Mouse (Mus musculus) heart, adult 2 months (tissue): ENCODE measurements around the gene Atp10a. TPM values are rescaled to one million over a fixed set of nuclear protein-coding genes. Genes with fewer than 3 reads are reported as not detected.

Experiments
- DNase-seq, 2 experiments: peaks; one replicate each; pipeline ENCODE4 v3.0.0; 2021
- H3K27ac ChIP-seq: fragments of 200-600 bp; 2 replicates; pipeline ENCODE4 v1.8.1; 2022
- H3K27me3 ChIP-seq: fragments of 200-500 bp; 2 replicates; pipeline ENCODE4 v1.6.1; 2012; ENCODE audit warnings: mild to moderate bottlenecking, low read length, inconsistent platforms, mixed read lengths; ENCODE audit not compliant: control insufficient read depth, insufficient read depth
- H3K36me3 ChIP-seq: fragments of 200-500 bp; 2 replicates; pipeline ENCODE4 v1.6.1; 2012; ENCODE audit warnings: low read length, inconsistent platforms; ENCODE audit not compliant: control insufficient read depth, insufficient read depth
- H3K4me1 ChIP-seq: fragments of 200-500 bp; 2 replicates; pipeline ENCODE4 v1.6.1; 2011; ENCODE audit warnings: low read length; ENCODE audit not compliant: control insufficient read depth, insufficient read depth
- H3K4me3 ChIP-seq: fragments of 200-600 bp; 2 replicates; pipeline ENCODE4 v1.8.1; 2022
- H3K79me2 ChIP-seq: fragments of 200-500 bp; replicated peaks from 2 replicates; pipeline ENCODE4 v1.6.1; 2012; ENCODE audit warnings: mild to moderate bottlenecking, inconsistent platforms, low read length, moderate library complexity, mixed read lengths; ENCODE audit not compliant: control insufficient read depth, insufficient read depth
- H3K9ac ChIP-seq: fragments of 200-500 bp; 2 replicates; pipeline ENCODE4 v1.6.1; 2012; ENCODE audit warnings: low read depth, mild to moderate bottlenecking, control low read depth, inconsistent platforms, low read length, mixed read lengths
- CTCF ChIP-seq: fragments of 200-600 bp; IDR thresholded peaks from 2 replicates; pipeline ENCODE4 v1.8.1; 2022; ENCODE audit warnings: antibody characterized with exemption, mild to moderate bottlenecking, moderate library complexity
- EP300 ChIP-seq: fragments of 200-500 bp; IDR thresholded peaks from 2 replicates; pipeline ENCODE4 v1.6.1; 2011; ENCODE audit warnings: low read depth, low read length, control low read depth; ENCODE audit not compliant: insufficient read depth
- POLR2A ChIP-seq: fragments of 200-500 bp; IDR thresholded peaks from 2 replicates; pipeline ENCODE4 v1.6.1; 2011; ENCODE audit warnings: mild to moderate bottlenecking, low read depth, low read length, control low read depth; ENCODE audit not compliant: insufficient read depth
- WGBS: fragments of 180-500 bp; shearing (Covaris S2); methylation state at CpG from one replicate; pipeline ENCODE4 v1.1.7; 2018; 5-methylcytosine and 5-hydroxymethylcytosine counted together
- intact Hi-C: fragments of 180-260 bp; cut with DNase I; formaldehyde crosslinking; loops from one replicate; pipeline ENCODE4 v1.15.1; 2025
- long read RNA-seq: library from polyadenylated mRNA; stranded (forward); transcript quantifications from one replicate; pipeline ENCODE4 v2.0.0, GENCODE M21; 2021
- polyA plus RNA-seq: library from polyadenylated mRNA; depleted of rRNA; stranded (reverse); fragments of >200 nt; gene quantifications from 2 replicates; pipeline ENCODE4 v1.2.3, GENCODE M21; 2012; rRNA removed
- total RNA-seq, 2 experiments: library from RNA; stranded (reverse); gene quantifications; 2 replicates each; pipeline ENCODE4 v1.2.3; 2021

The Atp10a gene
- total RNA-seq (1 to 10 TPM; 1.3 to 1.5 TPM), polyA plus RNA-seq (1.8 and 2.4 TPM in 2 replicates)
- long read RNA-seq, full-length matches to known transcripts = 1 of 2 reads
- long read RNA-seq, partial matches to known transcripts = 1 of 2 reads
- long read RNA-seq, other reads (novel, unspliced or antisense) = 0 of 2 reads

DNA sequence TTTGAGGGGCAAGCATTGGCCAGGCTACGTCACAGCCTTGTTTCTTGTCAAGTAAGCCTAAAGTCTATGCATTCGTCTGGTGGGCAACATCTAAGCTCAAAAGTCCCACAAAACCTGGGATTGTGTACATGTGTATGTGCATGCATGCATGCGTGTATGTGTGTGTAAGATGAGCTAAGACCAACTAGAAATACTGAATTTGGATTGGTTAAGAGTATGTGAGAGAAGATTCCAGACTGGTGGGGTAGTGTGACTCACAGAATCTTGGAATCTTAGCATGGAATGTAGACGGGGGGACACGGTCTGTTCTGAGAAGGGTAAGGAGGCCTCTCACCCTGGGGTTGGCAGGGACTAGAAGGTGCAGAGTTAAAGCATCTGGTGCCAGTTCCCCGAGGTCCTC is at the start of gene Atp10a:
Gene Atp10a (plus strand): TSS at position 301 of the 400 bp plus-strand sequence.
- Histone ChIP-seq H3K36me3 (no peaks in the 10 kb centered on the region), H3K27ac (no peak within 1 kb of the TSS), H3K4me1 (peaks cover 3% of the 10 kb centered on the region), H3K27me3 (0 out of 2 replicates have a peak, but pooled peaks cover 1% of the 10 kb centered on the region), H3K9ac (no peak within 1 kb of the TSS), H3K4me3 (no peak within 1 kb of the TSS), H3K79me2 (no peaks in the 10 kb centered on the region)
- DNase-seq = no peak
- 84% methylated on average over 6 of the region's 6 CpGs for WGBS
- intact Hi-C loops = no loop called here
- no peak for TF ChIP-seq CTCF
- TF ChIP-seq EP300 = no peak

DNA sequence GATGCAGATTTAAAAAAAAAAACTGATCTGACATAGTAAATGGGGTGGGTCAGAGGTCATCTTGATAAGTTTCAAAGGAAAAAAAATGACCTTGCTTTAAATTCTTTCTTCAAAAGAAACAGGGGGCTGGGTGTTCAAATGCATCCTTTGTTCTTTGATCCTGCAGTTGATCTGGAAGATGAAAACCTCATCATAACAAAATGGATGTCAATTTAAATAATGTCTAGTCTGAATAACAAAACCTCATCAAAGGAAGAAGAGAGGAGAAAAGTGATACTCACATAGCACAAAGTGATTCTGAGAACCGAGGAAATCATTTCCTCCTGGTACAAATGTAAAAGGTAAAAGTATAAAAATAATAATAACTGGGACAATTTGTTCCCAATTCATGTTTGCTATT is 37.9 kb upstream of the Atp10a start:
- H3K4me3 ChIP-seq = no peak overlapping the region
- no peaks in the 10 kb centered on the region for H3K4me1 ChIP-seq
- no peak for DNase-seq
- TF ChIP-seq CTCF (no peak), EP300 (no peak), POLR2A (no peak)
- no peaks in the 10 kb centered on the region for H3K27me3 ChIP-seq
- no peak overlapping the region for H3K27ac ChIP-seq
- intact Hi-C loops = no loop called here
- H3K9ac ChIP-seq = no peak overlapping the region
- no peaks in the 10 kb centered on the region for H3K36me3 ChIP-seq
- WGBS = 63% methylated on average over 1 of the region's 1 CpGs
- H3K79me2 ChIP-seq = no peaks in the 10 kb centered on the region

DNA sequence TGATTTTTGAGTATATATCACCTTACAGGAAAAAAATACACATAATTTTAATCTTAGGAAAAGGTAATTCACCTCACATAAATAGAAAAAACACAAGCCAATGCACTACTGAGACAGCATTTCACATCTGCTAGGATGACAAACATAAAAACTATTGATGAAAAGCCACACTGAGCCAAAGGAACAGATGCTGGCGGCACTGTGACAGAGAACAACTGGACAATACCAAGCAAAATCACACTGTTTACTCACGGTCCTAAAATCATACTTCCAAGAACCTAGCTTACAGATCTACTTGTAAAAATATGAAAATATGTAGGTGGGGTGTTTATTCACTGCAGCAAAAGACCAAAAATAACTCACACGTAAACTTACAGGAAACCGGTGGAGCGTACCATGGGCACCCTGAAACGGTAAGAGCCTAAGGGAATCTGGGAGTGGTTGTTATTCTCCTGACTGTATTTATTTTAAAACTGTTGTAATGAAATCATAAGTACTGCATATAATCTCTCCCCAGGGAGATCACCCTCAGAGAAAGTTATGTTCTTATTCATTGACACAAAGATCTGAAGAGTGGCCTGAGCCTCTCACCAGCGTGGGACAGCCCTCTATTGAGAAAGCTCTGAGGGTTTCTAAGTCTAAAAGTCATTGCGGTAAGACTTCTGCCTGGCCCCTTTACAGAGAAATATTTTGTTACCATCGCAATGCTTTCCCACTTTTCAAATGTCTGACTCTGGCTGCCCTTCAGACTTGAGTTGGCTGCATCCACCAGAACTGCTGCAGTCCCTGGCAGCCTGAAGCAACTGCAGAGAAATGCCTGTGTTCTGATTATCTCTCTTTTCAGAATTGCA is 29.4 kb upstream of the Atp10a start:
- TF ChIP-seq POLR2A (no peak), EP300 (no peak), CTCF (no peak)
- Histone ChIP-seq H3K79me2 (no peaks in the 10 kb centered on the region), H3K27ac (peak overlapping the region; percentile 62), H3K9ac (no peak overlapping the region), H3K4me3 (peak overlapping the region; percentile 7; the same call in 1 of the 2 replicates), H3K36me3 (no peaks in the 10 kb centered on the region), H3K27me3 (no peaks in the 10 kb centered on the region), H3K4me1 (no peaks in the 10 kb centered on the region)
- peak; percentile 29 to 68 for DNase-seq
- WGBS = 37% methylated on average over 9 of the region's 9 CpGs
- intact Hi-C loops = no loop called here

DNA sequence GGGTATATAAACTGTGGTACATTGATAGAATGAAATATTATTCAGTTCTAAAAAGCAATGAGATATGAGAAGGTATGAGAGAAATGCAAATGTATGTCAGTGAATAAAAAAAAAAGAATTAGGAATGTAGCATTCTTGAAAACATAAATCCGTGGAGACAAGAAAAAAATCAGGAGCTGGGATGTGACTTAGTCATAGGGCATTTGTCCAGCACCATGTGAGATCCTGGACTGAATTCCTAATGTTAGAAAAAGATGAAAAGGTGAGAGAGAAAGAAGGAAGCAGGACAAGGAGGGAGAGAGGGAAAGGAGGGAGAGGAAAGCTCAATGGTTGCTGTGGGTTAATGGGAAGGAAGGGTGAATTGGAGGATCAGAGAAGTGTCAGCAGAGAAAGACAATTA is 28.6 kb upstream of the Atp10a start:
- no peak overlapping the region for H3K4me3 ChIP-seq
- TF ChIP-seq POLR2A (no peak), CTCF (no peak), EP300 (no peak)
- intact Hi-C loops = no loop called here
- no peak overlapping the region for H3K27ac ChIP-seq
- H3K9ac ChIP-seq = no peak overlapping the region
- H3K4me1 ChIP-seq = no peaks in the 10 kb centered on the region
- no peaks in the 10 kb centered on the region for H3K27me3 ChIP-seq
- H3K79me2 ChIP-seq = no peaks in the 10 kb centered on the region
- no peaks in the 10 kb centered on the region for H3K36me3 ChIP-seq
- no peak for DNase-seq
- 42% methylated on average over 1 of the region's 1 CpGs for WGBS

DNA sequence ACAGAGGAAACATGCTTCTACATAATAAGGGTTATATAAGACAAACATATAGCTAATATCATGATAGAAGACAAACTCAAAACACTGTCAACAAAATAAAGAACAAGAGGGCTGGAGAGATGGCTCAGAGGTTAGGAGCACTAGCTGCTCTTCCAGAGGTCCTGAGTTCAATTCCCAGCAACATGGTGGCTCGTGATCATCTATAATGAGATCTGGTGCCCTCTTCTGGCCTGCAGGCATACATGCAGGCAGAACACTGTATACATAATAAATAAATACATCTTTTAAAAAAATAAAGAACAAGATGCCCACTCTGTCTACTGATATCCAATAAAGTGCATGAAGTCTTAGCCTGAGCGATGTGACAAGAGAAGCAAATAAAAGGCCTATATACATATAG is 26.7 kb upstream of the Atp10a start:
- no peak overlapping the region for H3K4me3 ChIP-seq
- intact Hi-C loops = no loop called here
- DNase-seq = no peak
- no peaks in the 10 kb centered on the region for H3K4me1 ChIP-seq
- H3K27me3 ChIP-seq = no peaks in the 10 kb centered on the region
- TF ChIP-seq CTCF = peak; percentile 33
- no peak for TF ChIP-seq EP300
- H3K9ac ChIP-seq = no peak overlapping the region
- WGBS = 92% methylated on average over 2 of the region's 2 CpGs
- no peaks in the 10 kb centered on the region for H3K36me3 ChIP-seq
- H3K79me2 ChIP-seq = no peaks in the 10 kb centered on the region
- H3K27ac ChIP-seq = no peak overlapping the region

DNA sequence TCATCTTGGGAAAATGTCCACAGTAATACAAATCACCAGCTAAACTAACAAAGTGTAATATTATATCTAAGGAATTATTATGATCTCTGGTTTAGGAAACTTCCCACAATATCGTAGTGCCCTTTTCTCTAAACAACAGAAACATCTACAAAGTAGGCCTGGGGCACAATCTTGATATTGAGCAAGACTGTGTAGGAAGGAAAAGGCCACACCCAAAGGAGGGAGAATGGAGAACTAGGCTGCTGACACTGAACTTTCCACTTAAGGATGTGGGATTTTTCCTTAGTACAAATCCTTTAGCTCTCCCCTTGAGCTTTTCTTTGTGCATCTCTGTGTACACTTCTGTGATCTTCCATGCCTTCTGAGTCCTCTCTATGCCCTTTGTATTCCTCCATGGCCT is 22.3 kb upstream of the Atp10a start:
- intact Hi-C loops = no loop called here
- Histone ChIP-seq H3K79me2 (no peaks in the 10 kb centered on the region), H3K4me3 (no peak overlapping the region), H3K27me3 (no peaks in the 10 kb centered on the region), H3K4me1 (no peaks in the 10 kb centered on the region), H3K27ac (no peak overlapping the region), H3K36me3 (no peaks in the 10 kb centered on the region), H3K9ac (no peak overlapping the region)
- no peak for TF ChIP-seq EP300
- TF ChIP-seq CTCF = no peak
- no peak for TF ChIP-seq POLR2A
- WGBS = 47% methylated on average over 1 of the region's 1 CpGs
- no peak for DNase-seq
